ENCODE assay signal across 34 mouse cellular contexts in the genomic region with DNA sequence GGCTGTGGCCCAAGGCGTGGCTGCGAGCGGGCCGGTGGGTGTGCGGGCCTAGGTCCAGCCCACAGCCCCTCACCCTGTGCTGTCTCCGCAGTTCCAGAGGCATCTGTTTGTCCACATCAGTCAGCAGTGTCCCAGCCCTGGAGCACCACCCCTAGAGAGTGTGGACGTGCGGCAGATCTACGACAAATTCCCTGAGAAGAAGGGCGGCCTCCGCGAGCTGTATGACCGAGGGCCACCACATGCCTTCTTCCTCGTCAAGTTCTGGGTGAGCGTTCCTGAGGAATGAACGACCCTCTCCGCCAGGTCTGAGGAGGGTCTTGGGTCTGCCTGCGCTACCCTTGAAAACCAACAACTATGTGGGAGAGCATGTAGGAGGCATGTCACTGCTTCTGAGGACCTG. TPM values are rescaled to one million over a fixed set of nuclear protein-coding genes. Genes with fewer than 3 reads are reported as not detected.
DNase-seq lines count a peak whose midpoint lies in the region; ATAC-seq and TF ChIP-seq lines count a peak whose summit lies in the region.
"Had no signal": no experiment of that assay in that cellular context is flagged by ENCODE, and none has a peak within 500 bp of the region (broad histone marks: within the 10 kb centered on the region; RNA-seq: fewer than 3 reads in every experiment).

No protein-coding gene starts in this region.

- no peak for TF ChIP-seq CTCF in liver, postnatal 0 days (IDR thresholded peaks at IDR 0.05; ENCODE audit: low read depth)

- H3K27ac ChIP-seq in liver, postnatal 0 days (ENCODE audit: low read depth) = no peak overlapping the region
- peak overlapping the region; percentile 29; the same call in 1 of the 2 replicates for H3K27ac ChIP-seq in ES-E14 (ENCODE audit: insufficient read depth, low read depth, low read length, poor library complexity, severe bottlenecking)
- no peak overlapping the region for H3K27ac ChIP-seq in midbrain, embryonic 11.5 days (ENCODE audit: low read depth, low read length)
- H3K27ac ChIP-seq: forebrain, embryonic 15.5 days; heart, embryonic 13.5 days; hindbrain, postnatal 0 days; intestine, embryonic 15.5 days; kidney, postnatal 0 days; limb, embryonic 13.5 days; liver, embryonic 12.5 days; midbrain, embryonic 15.5 days; neural tube, embryonic 15.5 days had no signal

- H3K36me3 ChIP-seq in liver, postnatal 0 days (replicated peaks; ENCODE audit: insufficient read depth, low read length) = peaks cover 11% of the 10 kb centered on the region
- H3K36me3 ChIP-seq in ES-E14 (ENCODE audit: control insufficient read depth, insufficient read depth, low read length, poor library complexity, severe bottlenecking) = peaks cover 50% of the 10 kb centered on the region
- peaks cover 69% of the 10 kb centered on the region for H3K36me3 ChIP-seq in midbrain, embryonic 11.5 days (ENCODE audit: control insufficient read depth, insufficient read depth, low read length)
- H3K36me3 ChIP-seq: midbrain, embryonic 15.5 days; neural tube, embryonic 15.5 days had no signal

- peaks cover under 1% of the 10 kb centered on the region for H3K4me1 ChIP-seq in liver, postnatal 0 days (ENCODE audit: insufficient read depth)
- H3K4me1 ChIP-seq in ES-E14 (ENCODE audit: control insufficient read depth in 2 of 2, insufficient read depth in 2 of 2, low read length in 2 of 2, poor library complexity in 1 of 2) = peaks cover 2 to 12% of the 10 kb centered on the region in 2 experiments; a peak in 3 of 4 replicates
- H3K4me1 ChIP-seq in midbrain, embryonic 11.5 days (ENCODE audit: control insufficient read depth, insufficient read depth, low read length) = peaks cover 7% of the 10 kb centered on the region
- H3K4me1 ChIP-seq: midbrain, embryonic 15.5 days had no signal

- H3K9ac ChIP-seq in liver, postnatal 0 days (replicated peaks) = no peak overlapping the region
- peak overlapping the region; percentile 26; the same call in 1 of the 2 replicates for H3K9ac ChIP-seq in ES-E14 (ENCODE audit: insufficient read depth, low read depth, low read length, poor library complexity, severe bottlenecking)
- H3K9ac ChIP-seq in midbrain, embryonic 11.5 days (ENCODE audit: low read length) = no peak overlapping the region
- H3K9ac ChIP-seq: forebrain, embryonic 15.5 days; heart, embryonic 13.5 days; intestine, embryonic 15.5 days; limb, embryonic 13.5 days; liver, embryonic 12.5 days; midbrain, embryonic 15.5 days; neural tube, embryonic 15.5 days had no signal

- H3K27me3 ChIP-seq in liver, postnatal 0 days (ENCODE audit: insufficient read depth, low read length) = no peaks in the 10 kb centered on the region
- H3K27me3 ChIP-seq in midbrain, embryonic 11.5 days (ENCODE audit: control insufficient read depth, insufficient read depth, low read length) = no peaks in the 10 kb centered on the region
- H3K27me3 ChIP-seq: forebrain, embryonic 15.5 days; heart, embryonic 13.5 days; intestine, embryonic 15.5 days; limb, embryonic 13.5 days; midbrain, embryonic 15.5 days; neural tube, embryonic 15.5 days had no signal

- in situ Hi-C loops in ES-E14 (cut with MboI; ENCODE audit: low sequenced_read_pairs in 2 of 2, unreplicated experiment in 2 of 2) = no loop called here

- no peak for ATAC-seq in liver, postnatal 0 days
- no peak for ATAC-seq in midbrain, embryonic 11.5 days (ENCODE audit: low FRiP score)
- ATAC-seq: activated CD4-positive, CD25-positive, alpha-beta regulatory T cell, adult 4 months; forebrain, embryonic 15.5 days; hindbrain, postnatal 0 days; intestine, embryonic 15.5 days; liver, embryonic 12.5 days; midbrain, embryonic 15.5 days had no signal

- H3K9me3 ChIP-seq in liver, postnatal 0 days (ENCODE audit: low read length) = no peaks in the 10 kb centered on the region
- no peaks in the 10 kb centered on the region for H3K9me3 ChIP-seq in ES-E14 (ENCODE audit: control insufficient read depth, insufficient read depth, low read depth, low read length)
- H3K9me3 ChIP-seq in midbrain, embryonic 11.5 days (ENCODE audit: control insufficient read depth, low read length) = no peaks in the 10 kb centered on the region
- H3K9me3 ChIP-seq: forebrain, embryonic 15.5 days; heart, embryonic 13.5 days; intestine, embryonic 15.5 days; limb, embryonic 13.5 days; liver, embryonic 12.5 days; midbrain, embryonic 15.5 days; neural tube, embryonic 15.5 days had no signal

- no peak overlapping the region for H3K4me3 ChIP-seq in liver, postnatal 0 days (ENCODE audit: low read depth, low read length)
- H3K4me3 ChIP-seq in ES-E14 (ENCODE audit: insufficient read depth in 1 of 2, low read depth in 1 of 2, low read length in 2 of 2, poor library complexity in 1 of 2, severe bottlenecking in 1 of 2) = peak overlapping the region; percentile 22 to 41; a peak in 2 of 4 replicates
- H3K4me3 ChIP-seq in midbrain, embryonic 11.5 days (ENCODE audit: low read depth, low read length) = no peak overlapping the region
- H3K4me3 ChIP-seq: forebrain, embryonic 15.5 days; heart, embryonic 13.5 days; intestine, embryonic 15.5 days; limb, embryonic 13.5 days; liver, embryonic 12.5 days; midbrain, embryonic 15.5 days; neural tube, embryonic 15.5 days had no signal

- 86% methylated on average over 18 of the region's 18 CpGs for WGBS in liver, postnatal 0 days (ENCODE audit: insufficient replicate concordance)
- 97% methylated on average over 18 of the region's 18 CpGs for WGBS in midbrain, embryonic 11.5 days

- no peak for TF ChIP-seq EP300 in liver, postnatal 0 days (IDR thresholded peaks at IDR 0.05; ENCODE audit: low read depth)

- DNase-seq in heart, adult 11 months = peak; percentile 78
- no peak for DNase-seq in heart, adult 8-10 months (ENCODE audit: low spot score)
- peak; percentile 11 for DNase-seq in liver, postnatal 0 days
- DNase-seq in liver (no peak), ES-E14 (ENCODE audit: low read depth, low spot score) (no peak)
- no peak for DNase-seq in midbrain, embryonic 11.5 days (ENCODE audit: low spot score, missing footprints)
- no peak for DNase-seq in adrenal gland, postnatal 10 days
- DNase-seq: adrenal gland, adult 2 months; cerebellum, adult 2 months; cerebellum, postnatal 25 days; heart, postnatal 10 days; kidney, adult 8-10 months; lung, adult 18-20 months; lung, postnatal 10 days; retina, postnatal 1 day; right cerebral cortex, postnatal 14 days; thymus, adult 18-20 months; thymus, postnatal 25 days had no signal

- H3K4me2 ChIP-seq in liver, postnatal 0 days (ENCODE audit: low read depth, low read length) = no peak overlapping the region
- no peak overlapping the region for H3K4me2 ChIP-seq in midbrain, embryonic 11.5 days
- H3K4me2 ChIP-seq: forebrain, embryonic 15.5 days; heart, embryonic 13.5 days; intestine, embryonic 15.5 days; limb, embryonic 13.5 days; liver, embryonic 12.5 days; midbrain, embryonic 15.5 days; neural tube, embryonic 15.5 days had no signal

TF ChIP-seq in ES-E14, 5 proteins besides CTCF, POLR2A, EP300 and RAD21:
- TF ChIP-seq ZC3H11A (IDR thresholded peaks at IDR 0.05; ENCODE audit: borderline replicate concordance, low read depth, low read length) (no peak), CHD2 (IDR thresholded peaks at IDR 0.05; ENCODE audit: low read depth, low read length) (no peak), ZNF384 (IDR thresholded peaks at IDR 0.05; ENCODE audit: low read depth, low read length) (no peak), HCFC1 (IDR thresholded peaks at IDR 0.05; ENCODE audit: borderline replicate concordance, insufficient read depth, low read length) (no peak), MAFK (IDR thresholded peaks at IDR 0.05; ENCODE audit: insufficient read depth, low read depth, low read length) (no peak)

RNA-seq across cellular contexts. Expression of gene Cd37, which starts 10.4 kb away (rescaled TPM):
- total RNA-seq in heart, adult 8-10 months (2022) = 1 to 10 TPM; 2.1 to 5.8 (median 3.0) TPM
- 29.8 and 31.8 TPM in 2 replicates for polyA plus RNA-seq in liver, postnatal 0 days (2015; fragmentation: Nextera tagmentation; extraction: Ambion mirVana)
- 37.6 and 50.8 TPM in 2 replicates for total RNA-seq in ES-E14 (2012; rRNA removed)
- polyA plus RNA-seq in midbrain, embryonic 11.5 days (2014; fragmentation: Nextera tagmentation; extraction: Ambion mirVana) = 0.81 and 0.97 TPM in 2 replicates
- 10 to 100 TPM; 13.9 to 17.6 TPM for total RNA-seq in adrenal gland, postnatal 10 days (2021)

RNA-seq across cellular contexts. Expression of gene Slc6a16, which starts 12.3 kb away (rescaled TPM):
- not detected for total RNA-seq in heart, adult 8-10 months (2022)
- 0.46 and 0.49 TPM in 2 replicates for polyA plus RNA-seq in liver, postnatal 0 days (2015; fragmentation: Nextera tagmentation; extraction: Ambion mirVana)
- 12.7 and 14.6 TPM in 2 replicates for total RNA-seq in ES-E14 (2012; rRNA removed)
- not detected in 2 replicates for polyA plus RNA-seq in midbrain, embryonic 11.5 days (2014; fragmentation: Nextera tagmentation; extraction: Ambion mirVana)
- under 1 TPM in 1 of 2 experiments, not detected in 1; 0.12 TPM for total RNA-seq in adrenal gland, postnatal 10 days (2021)
- total RNA-seq: adrenal gland, adult 2 months; gastrocnemius, adult 18-20 months; gastrocnemius, postnatal 4 days; heart, postnatal 10 days had no signal
- polyA plus RNA-seq: activated CD4-positive, CD25-positive, alpha-beta regulatory T cell, adult 4 months; adrenal gland, adult 2 months; embryonic facial prominence, embryonic 11.5 days; intestine, embryonic 15.5 days; large intestine, adult 2 months; liver, embryonic 12.5 days; small intestine, adult 2 months; stomach, embryonic 14.5 days had no signal

RNA-seq across cellular contexts. Expression of gene Tead2, which starts 13.0 kb away (rescaled TPM):
- 10 to 100 TPM in 1 of 4 experiments, 1 to 10 TPM in 3; 6.2 to 10.4 (median 8.0) TPM for total RNA-seq in heart, adult 8-10 months (2022)
- polyA plus RNA-seq in liver, postnatal 0 days (2015; fragmentation: Nextera tagmentation; extraction: Ambion mirVana) = 15.5 and 20.2 TPM in 2 replicates
- total RNA-seq in ES-E14 (2012; rRNA removed) = 95.9 and 111 TPM in 2 replicates
- 241 and 253 TPM in 2 replicates for polyA plus RNA-seq in midbrain, embryonic 11.5 days (2014; fragmentation: Nextera tagmentation; extraction: Ambion mirVana)
- 10 to 100 TPM; 21.0 to 24.0 TPM for total RNA-seq in adrenal gland, postnatal 10 days (2021)

RNA-seq across cellular contexts. Expression of gene Dkkl1, which starts 16.6 kb away (rescaled TPM):
- total RNA-seq in heart, adult 8-10 months (2022) = not detected
- polyA plus RNA-seq in liver, postnatal 0 days (2015; fragmentation: Nextera tagmentation; extraction: Ambion mirVana) = 0.95 and 1.5 TPM in 2 replicates
- 4.7 and 6.9 TPM in 2 replicates for total RNA-seq in ES-E14 (2012; rRNA removed)
- 0.81 and 1.2 TPM in 2 replicates for polyA plus RNA-seq in midbrain, embryonic 11.5 days (2014; fragmentation: Nextera tagmentation; extraction: Ambion mirVana)
- total RNA-seq in adrenal gland, postnatal 10 days (2021) = under 1 TPM in 1 of 2 experiments, not detected in 1; 0.30 TPM
- total RNA-seq: adrenal gland, adult 2 months; gastrocnemius, adult 18-20 months; gastrocnemius, postnatal 4 days; heart, postnatal 10 days had no signal
- polyA plus RNA-seq: adrenal gland, adult 2 months had no signal

RNA-seq across cellular contexts. Expression of gene Ccdc155, which starts 23.9 kb away (rescaled TPM):
- total RNA-seq in heart, adult 8-10 months (2022) = not detected
- polyA plus RNA-seq in liver, postnatal 0 days (2015; fragmentation: Nextera tagmentation; extraction: Ambion mirVana) = 0.06 TPM in 1 of 2 replicates, not detected in the other
- 2.4 and 2.7 TPM in 2 replicates for total RNA-seq in ES-E14 (2012; rRNA removed)
- polyA plus RNA-seq in midbrain, embryonic 11.5 days (2014; fragmentation: Nextera tagmentation; extraction: Ambion mirVana) = 0.52 and 0.86 TPM in 2 replicates
- under 1 TPM in 1 of 2 experiments, not detected in 1; 0.36 TPM for total RNA-seq in adrenal gland, postnatal 10 days (2021)
- total RNA-seq: gastrocnemius, adult 18-20 months; heart, postnatal 10 days had no signal
- polyA plus RNA-seq: small intestine, adult 2 months had no signal

Comparison
In these comparisons a context has a peak if more than half of its experiments do, and no peak if none do; other contexts are left out.
1. DNase-seq: peak in heart, adult 11 months (single experiment) and liver, postnatal 0 days (single experiment); none in heart, adult 8-10 months (single experiment), liver (single experiment), ES-E14 (single experiment), midbrain, embryonic 11.5 days (single experiment) and adrenal gland, postnatal 10 days (single experiment).
2. H3K4me3 ChIP-seq: peak in ES-E14 (2 of 2); none in liver, postnatal 0 days (single experiment) and midbrain, embryonic 11.5 days (single experiment).
3. RNA of gene Slc6a16, which starts 12.3 kb away (total RNA-seq): 12.7 to 14.6 TPM in ES-E14; 0.12 TPM in adrenal gland, postnatal 10 days and not detected in heart, adult 8-10 months; every median in the first group is over 10 times any median in the second.